Mouse (Mus musculus) small intestine, adult 2 months (tissue): Measurements from ENCODE around the gene Clec10a.

Source experiments
- CTCF ChIP-seq: fragments of 200-500 bp; IDR thresholded peaks from 2 replicates; pipeline ENCODE4 v1.5.1; 2012; ENCODE audit warnings: low read depth, mild to moderate bottlenecking, control low read depth, inconsistent platforms, low read length, moderate library complexity, mixed read lengths; ENCODE audit not compliant: insufficient replicate concordance, insufficient read length; ENCODE audit errors: extremely low read depth
- POLR2A ChIP-seq: fragments of 200-500 bp; IDR thresholded peaks from 2 replicates; pipeline ENCODE4 v1.6.1; 2012; ENCODE audit warnings: low read depth, mild to moderate bottlenecking, control low read depth, inconsistent platforms, low read length, moderate library complexity

DNA sequence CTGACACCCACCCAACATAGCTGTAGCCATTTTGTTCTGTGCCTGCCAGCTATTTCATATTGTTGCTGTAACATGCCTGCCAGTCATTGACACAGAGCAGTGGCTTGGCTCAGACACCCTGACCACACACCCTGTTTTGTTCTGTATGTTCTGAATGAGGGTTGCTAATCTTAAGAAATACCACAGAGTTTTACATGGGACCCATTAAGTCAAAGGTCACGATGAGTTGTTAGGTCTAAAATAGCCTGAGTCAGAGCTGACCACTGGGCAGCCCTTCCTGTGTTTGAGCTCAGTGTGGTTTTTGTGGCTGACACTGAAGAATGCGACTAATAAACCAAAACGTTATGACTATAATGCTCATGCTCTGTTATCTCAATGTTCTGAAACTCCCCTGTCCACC, 42.3 kb downstream of the Clec10a start:
- no peak for TF ChIP-seq POLR2A
- no peak for TF ChIP-seq CTCF
